Mouse (Mus musculus): ENCODE measurements around the gene Rpl38. TPM values are rescaled to one million over a fixed set of nuclear protein-coding genes. Genes with fewer than 3 reads are reported as not detected.

Gene Rpl38
- polyA plus RNA-seq, 1 experiment from 2014 or later, result 942 TPM

Other genes with a start within 250 kb of the Rpl38 start
- gene Ttyh2, start 6.9 kb downstream of the Rpl38 start, polyA plus RNA-seq (2016; fragmentation: Nextera tagmentation; extraction: Ambion mirVana), result 11.8 and 13.0 TPM in 2 replicates
- gene Dnaic2, start 58.9 kb downstream of the Rpl38 start, polyA plus RNA-seq (2016; fragmentation: Nextera tagmentation; extraction: Ambion mirVana), result 1.9 and 2.0 TPM in 2 replicates
- 0.80 and 1.4 TPM in 2 replicates for gene Kif19a, start 96.9 kb downstream of the Rpl38 start, polyA plus RNA-seq (2016; fragmentation: Nextera tagmentation; extraction: Ambion mirVana)
- gene Btbd17, start 127.4 kb downstream of the Rpl38 start, polyA plus RNA-seq (2016; fragmentation: Nextera tagmentation; extraction: Ambion mirVana), result 41.6 and 44.8 TPM in 2 replicates
- not detected in 2 replicates for gene Gpr142, start 130.4 kb downstream of the Rpl38 start, polyA plus RNA-seq (2016; fragmentation: Nextera tagmentation; extraction: Ambion mirVana)
- 8.4 and 10.8 TPM in 2 replicates for gene Gprc5c, start 182.6 kb downstream of the Rpl38 start, polyA plus RNA-seq (2016; fragmentation: Nextera tagmentation; extraction: Ambion mirVana)
- 0.44 and 0.68 TPM in 2 replicates for gene Cd300a, start 221.5 kb downstream of the Rpl38 start, polyA plus RNA-seq (2016; fragmentation: Nextera tagmentation; extraction: Ambion mirVana)

Data from forebrain, embryonic 12.5 days (tissue).